8 mouse cellular contexts compared by ENCODE assay signal in genomic region chr2:131206778-131207177, GRCm38 (mm10). TPM values are rescaled to one million over a fixed set of nuclear protein-coding genes. Genes with fewer than 3 reads are reported as not detected.
DNase-seq lines count a peak whose midpoint lies in the region; ATAC-seq and TF ChIP-seq lines count a peak whose summit lies in the region.

Gene Ap5s1, plus strand, starts transcription at chr2:131207078.

- H3K4me3 ChIP-seq in testis, adult 2 months (ENCODE audit: control insufficient read depth, low read depth, low read length): no peak within 1 kb of the TSS
- H3K4me3 ChIP-seq in forebrain, embryonic 10.5 days: no peak within 1 kb of the TSS
- H3K4me3 ChIP-seq in limb, embryonic 15.5 days: no peak within 1 kb of the TSS

- no peak within 1 kb of the TSS for H3K27ac ChIP-seq in testis, adult 2 months (ENCODE audit: control insufficient read depth, insufficient read depth, low read depth, low read length)
- no peak within 1 kb of the TSS for H3K27ac ChIP-seq in forebrain, embryonic 10.5 days
- H3K27ac ChIP-seq in limb, embryonic 15.5 days: no peak within 1 kb of the TSS

- no peak within 1 kb of the TSS for H3K4me2 ChIP-seq in limb, embryonic 15.5 days

- no peaks in the 10 kb centered on the region for H3K36me3 ChIP-seq in testis, adult 2 months (ENCODE audit: control insufficient read depth, insufficient read depth, low read length)
- H3K36me3 ChIP-seq in forebrain, embryonic 10.5 days (replicated peaks): no peaks in the 10 kb centered on the region
- no peaks in the 10 kb centered on the region for H3K36me3 ChIP-seq in limb, embryonic 15.5 days

- no peak for TF ChIP-seq CTCF in testis, adult 2 months (IDR thresholded peaks at IDR 0.05; ENCODE audit: control insufficient read depth, insufficient read depth, insufficient replicate concordance, low read depth, low read length)

- no peak within 1 kb of the TSS for H3K9ac ChIP-seq in limb, embryonic 15.5 days

- WGBS in forebrain, embryonic 10.5 days: 87% methylated on average over 4 of the region's 4 CpGs
- 77% methylated on average over 4 of the region's 4 CpGs for WGBS in limb, embryonic 15.5 days

- no peaks in the 10 kb centered on the region for H3K27me3 ChIP-seq in testis, adult 2 months (ENCODE audit: control insufficient read depth, insufficient read depth, low read length)
- H3K27me3 ChIP-seq in forebrain, embryonic 10.5 days (ENCODE audit: poor library complexity, severe bottlenecking): no peaks in the 10 kb centered on the region
- H3K27me3 ChIP-seq in limb, embryonic 15.5 days: no peaks in the 10 kb centered on the region

- ATAC-seq in limb, embryonic 15.5 days (ENCODE audit: insufficient number of reproducible peaks, low FRiP score, low TSS enrichment, low read depth): no peak
- ATAC-seq in cerebellum, adult (ENCODE audit: insufficient number of reproducible peaks, low FRiP score, low TSS enrichment): no peak

- no peak for DNase-seq in testis, postnatal 14 days (ENCODE audit: low spot score)
- no peak for DNase-seq in forebrain, embryonic 10.5 days (ENCODE audit: extremely low spot score, low spot score)
- no peak for DNase-seq in heart, postnatal 4 days
- no peak for DNase-seq in retina, embryonic 14.5 days (ENCODE audit: low spot score)
- DNase-seq in cerebellum, adult 9-10 months: no peak

- no peaks in the 10 kb centered on the region for H3K9me3 ChIP-seq in forebrain, embryonic 10.5 days
- no peaks in the 10 kb centered on the region for H3K9me3 ChIP-seq in limb, embryonic 15.5 days

- H3K4me1 ChIP-seq in testis, adult 2 months (ENCODE audit: control insufficient read depth, insufficient read depth, low read length): peaks cover 2% of the 10 kb centered on the region
- peaks cover 26% of the 10 kb centered on the region for H3K4me1 ChIP-seq in forebrain, embryonic 10.5 days
- H3K4me1 ChIP-seq in limb, embryonic 15.5 days: peaks cover 34% of the 10 kb centered on the region

- no peak for TF ChIP-seq POLR2A in testis, adult 2 months (IDR thresholded peaks at IDR 0.05; ENCODE audit: control insufficient read depth, low read depth, low read length)

RNA-seq across cellular contexts. Expression of gene Ap5s1, which starts in this region (rescaled TPM):
- 12.7 TPM in 2 replicates for polyA plus RNA-seq in testis, adult 2 months (2012; rRNA removed)
- polyA plus RNA-seq in forebrain, embryonic 10.5 days (2016; fragmentation: Nextera tagmentation; extraction: Ambion mirVana): 23.2 and 26.9 TPM in 2 replicates
- total RNA-seq in heart, postnatal 4 days (2021): 10 to 100 TPM; 32.6 to 42.4 TPM
- 26.7 and 27.8 TPM in 2 replicates for polyA plus RNA-seq in limb, embryonic 15.5 days (2015; fragmentation: Nextera tagmentation; extraction: Ambion mirVana)
